Mouse (Mus musculus): Measurements from ENCODE around the gene Olfr971.
"Not testable (repeated sequence)": the region's sequence is repeated elsewhere in the genome, so short reads cannot be mapped to it uniquely, and the experiment has no call there.

Gene Olfr971

DNA sequence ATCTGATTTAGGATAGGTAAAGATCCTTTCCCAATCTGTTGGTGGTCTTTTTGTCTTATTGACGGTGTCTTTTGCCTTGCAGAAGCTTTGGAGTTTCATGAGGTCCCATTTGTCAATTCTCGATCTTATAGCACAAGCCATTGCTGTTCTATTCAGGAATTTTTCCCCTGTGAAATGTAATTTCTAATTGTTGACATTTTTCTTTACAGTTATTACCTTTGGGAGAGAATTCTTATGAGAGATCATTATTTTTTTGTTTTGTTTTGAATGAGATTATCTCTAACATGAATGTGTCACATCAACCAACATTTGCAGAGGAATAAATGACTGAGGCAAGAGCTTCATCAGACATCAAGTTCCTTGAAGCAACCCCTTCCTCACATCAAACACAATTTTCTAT lies at the start of gene Olfr971:
Gene Olfr971 (plus strand): TSS at position 301 of the 400 bp plus-strand sequence.
- not testable (repeated sequence) for DNase-seq

DNA sequence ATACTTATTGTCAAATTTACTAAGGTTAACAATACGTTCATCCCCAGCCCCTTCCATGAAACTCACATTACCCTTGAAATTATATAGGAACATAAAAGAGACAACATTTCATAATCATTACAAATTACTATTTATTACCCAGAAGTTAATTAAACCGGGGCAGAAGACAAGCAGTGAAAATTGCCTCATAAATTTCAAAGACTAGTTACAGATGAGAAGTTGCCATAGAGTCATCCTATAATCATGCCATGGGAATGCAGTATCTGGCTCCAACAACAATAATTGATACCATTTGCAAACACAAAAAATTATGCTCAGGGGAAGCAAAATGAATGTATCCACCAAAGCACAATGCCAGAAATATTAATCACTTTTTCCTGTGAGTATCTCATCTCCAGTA lies 46.1 kb upstream of the Olfr971 start, which contains the start of gene Olfr969:
Gene Olfr969 (plus strand): TSS at position 388 of the 400 bp plus-strand sequence.
- no peak for DNase-seq

DNA sequence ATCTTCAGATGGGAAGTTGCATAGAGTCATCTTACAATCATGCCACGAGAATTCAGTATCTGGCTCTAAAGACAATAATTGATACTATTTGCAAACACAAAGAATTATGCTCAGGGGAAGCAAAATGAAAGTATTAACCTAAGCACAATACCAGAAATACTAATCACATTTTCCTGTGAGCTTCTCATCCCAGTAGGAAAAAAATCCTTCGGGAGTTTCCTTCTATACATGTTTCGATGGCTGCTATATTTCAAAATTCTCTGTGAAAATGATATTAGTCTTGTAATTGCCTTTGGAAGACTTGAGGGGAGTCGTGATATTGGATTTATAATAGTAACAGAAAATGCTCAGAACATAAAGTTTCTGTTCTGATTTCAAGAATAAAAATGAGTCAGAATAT lies 28.1 kb upstream of the Olfr971 start, which contains the start of gene Olfr970:
Gene Olfr970 (plus strand): TSS at position 301 of the 400 bp plus-strand sequence.
- no peak for DNase-seq

DNA sequence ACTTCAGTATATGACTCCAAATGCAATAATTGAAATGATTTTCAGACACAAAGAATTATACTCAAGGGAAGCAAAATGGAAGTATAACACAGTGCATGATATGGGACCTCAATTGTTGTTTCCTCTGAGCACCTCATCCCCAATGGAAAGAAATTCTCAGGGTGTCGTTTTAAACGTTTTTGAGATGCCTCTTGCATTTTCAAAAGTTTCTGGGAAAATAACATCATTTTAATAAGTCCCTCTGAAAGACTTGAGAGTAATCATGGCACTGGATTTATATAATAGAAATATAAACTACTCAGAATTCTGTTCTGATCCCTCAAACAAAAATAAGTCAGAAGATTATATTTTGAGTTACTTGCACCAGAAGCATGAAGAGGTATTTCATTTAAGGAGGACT lies 29.4 kb downstream of the Olfr971 start, which contains the start of gene Olfr972:
Gene Olfr972 (plus strand): TSS at position 301 of the 400 bp plus-strand sequence.
- DNase-seq = no peak

DNA sequence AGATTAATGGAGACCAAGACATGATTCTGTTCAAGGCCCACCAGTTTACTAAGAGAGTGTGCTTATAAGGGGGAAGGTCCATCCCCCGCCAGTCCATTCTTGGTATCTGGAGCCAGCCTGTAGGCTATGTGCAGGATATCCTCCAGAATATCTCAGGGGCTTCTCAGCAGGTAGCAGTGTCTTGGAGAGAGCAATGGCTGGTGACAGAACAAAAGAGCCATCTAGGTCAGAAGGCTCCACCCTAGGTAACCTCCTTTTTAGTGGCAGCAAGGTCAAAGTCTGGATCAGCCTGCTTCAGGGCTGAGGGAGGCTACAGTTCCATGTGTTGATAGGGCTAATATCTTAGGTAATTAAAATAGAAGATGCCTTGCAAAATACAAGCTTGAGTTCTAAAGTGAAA lies 35.3 kb downstream of the Olfr971 start:
- DNase-seq = not testable (repeated sequence)

DNA sequence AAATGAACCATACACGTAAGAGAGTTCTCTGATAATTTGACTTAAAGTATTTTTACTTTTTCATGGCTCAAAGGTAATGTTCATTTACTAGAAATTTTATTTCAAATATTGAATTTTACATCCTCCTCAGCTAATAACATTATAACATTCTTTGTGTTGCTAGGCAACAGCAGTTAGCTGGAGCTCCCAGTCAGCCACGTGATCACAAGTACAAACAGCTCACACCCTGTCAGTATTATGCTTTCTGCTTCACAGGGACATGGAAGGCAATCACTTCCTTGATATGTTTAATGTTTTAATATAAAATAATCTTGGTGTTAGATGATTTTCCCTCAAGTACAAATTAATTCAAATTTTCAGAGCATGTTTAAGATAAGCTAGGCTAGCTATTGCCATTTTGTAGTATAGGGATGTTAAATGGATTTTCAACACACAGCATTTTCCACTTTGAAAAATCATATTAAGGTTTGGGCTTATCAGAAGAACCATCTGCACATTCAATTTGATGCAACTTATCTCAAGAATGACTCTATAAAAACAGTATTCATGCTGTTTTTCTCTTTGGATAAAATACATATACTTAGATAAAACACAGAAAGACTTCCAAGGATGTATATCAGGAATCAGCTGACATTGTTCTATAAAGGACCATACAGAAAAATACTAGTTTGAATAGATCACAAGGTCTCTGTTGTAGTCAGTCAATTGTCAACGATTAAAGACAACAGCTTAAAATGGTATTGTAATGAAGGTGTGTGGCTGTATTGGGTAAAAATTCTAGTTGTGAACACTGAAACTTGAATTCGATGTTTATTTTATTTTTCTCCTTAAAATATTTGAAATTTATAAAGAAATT lies 41.1 kb downstream of the Olfr971 start:
- DNase-seq = not testable (repeated sequence)
